Mouse (Mus musculus): Measurements from ENCODE around the gene Wap.

GRCm38 (mm10) chr11:6593406-6593805 is 45.0 kb downstream of the Wap start:
- TF ChIP-seq CTCF (IDR thresholded peaks at IDR 0.05; ENCODE audit: low read depth, low read length), result no peak
- no peak for TF ChIP-seq POLR2A (IDR thresholded peaks at IDR 0.05; ENCODE audit: borderline replicate concordance, low read depth, low read length)
